Mouse (Mus musculus): ENCODE results near the gene Shisa5.

Gene Shisa5

GRCm38 (mm10) chr9:109022866-109023685 is 15.3 kb upstream of the Shisa5 start:
- peak; percentile 55 to 73 for DNase-seq (ENCODE audit: low spot score in 2 of 2)

GRCm38 (mm10) chr9:109027521-109027920 is 10.8 kb upstream of the Shisa5 start:
- DNase-seq (ENCODE audit: low spot score in 2 of 2): no peak

- no peak for DNase-seq (ENCODE audit: low spot score in 2 of 2)
Observed at GRCm38 (mm10) chr9:109028421-109028820, 9.9 kb upstream of the Shisa5 start.

- no peak for DNase-seq (ENCODE audit: low spot score in 2 of 2)
Observed at GRCm38 (mm10) chr9:109028919-109029318, 9.4 kb upstream of the Shisa5 start.

GRCm38 (mm10) chr9:109030312-109030711 is 8.1 kb upstream of the Shisa5 start:
- DNase-seq (ENCODE audit: low spot score in 2 of 2): no peak

- no peak for DNase-seq (ENCODE audit: low spot score in 2 of 2)
Observed at GRCm38 (mm10) chr9:109031001-109031400, 7.4 kb upstream of the Shisa5 start.

GRCm38 (mm10) chr9:109031686-109032085 is 6.7 kb upstream of the Shisa5 start:
- DNase-seq (ENCODE audit: low spot score in 2 of 2): no peak

GRCm38 (mm10) chr9:109032435-109032834 is 5.9 kb upstream of the Shisa5 start:
- no peak for DNase-seq (ENCODE audit: low spot score in 2 of 2)

GRCm38 (mm10) chr9:109038901-109039364 is 568 bp downstream of the Shisa5 start:
- DNase-seq (ENCODE audit: low spot score in 2 of 2): no peak

GRCm38 (mm10) chr9:109039681-109040080 is 1.3 kb downstream of the Shisa5 start:
- peak in 1 of 2 experiments; percentile 1 for DNase-seq (ENCODE audit: low spot score in 2 of 2)

GRCm38 (mm10) chr9:109040216-109040615 is 1.9 kb downstream of the Shisa5 start:
- DNase-seq (ENCODE audit: low spot score in 2 of 2): peak in 1 of 2 experiments; percentile 1

- DNase-seq (ENCODE audit: low spot score in 2 of 2): peak in 1 of 2 experiments; percentile 0
Observed at GRCm38 (mm10) chr9:109040906-109041305, 2.5 kb downstream of the Shisa5 start.

GRCm38 (mm10) chr9:109041351-109041750 is 3.0 kb downstream of the Shisa5 start:
- peak in 1 of 2 experiments; percentile 1 for DNase-seq (ENCODE audit: low spot score in 2 of 2)

- peak in 1 of 2 experiments; percentile 63 for DNase-seq (ENCODE audit: low spot score in 2 of 2)
Observed at GRCm38 (mm10) chr9:109046306-109046705, 7.9 kb downstream of the Shisa5 start.

GRCm38 (mm10) chr9:109049316-109049715 is 11.0 kb downstream of the Shisa5 start:
- no peak for DNase-seq (ENCODE audit: low spot score in 2 of 2)

GRCm38 (mm10) chr9:109049996-109050673 is 11.8 kb downstream of the Shisa5 start:
- no peak for DNase-seq (ENCODE audit: low spot score in 2 of 2)

GRCm38 (mm10) chr9:109050674-109050997 is 12.3 kb downstream of the Shisa5 start:
- no peak for DNase-seq (ENCODE audit: low spot score in 2 of 2)

- DNase-seq (ENCODE audit: low spot score in 2 of 2): no peak
Observed at GRCm38 (mm10) chr9:109051011-109051501, 12.7 kb downstream of the Shisa5 start.

GRCm38 (mm10) chr9:109051651-109052489 is 13.5 kb downstream of the Shisa5 start:
- DNase-seq (ENCODE audit: low spot score in 2 of 2): no peak

GRCm38 (mm10) chr9:109052490-109053260 is 14.3 kb downstream of the Shisa5 start:
- DNase-seq (ENCODE audit: low spot score in 2 of 2): no peak

- DNase-seq (ENCODE audit: low spot score in 2 of 2): no peak
Observed at GRCm38 (mm10) chr9:109053366-109053765, 15.0 kb downstream of the Shisa5 start.
